Mouse (Mus musculus) T-helper 1 cell (primary cell): Measurements from ENCODE around the gene Disp2.

Source experiments
- in situ Hi-C: fragments of 300-600 bp; cut with MboI, MseI; formaldehyde crosslinking; loops from one replicate; pipeline ENCODE4 v1.15.1; 2025; ENCODE audit warnings: high pct_unique_total_duplicates

The Disp2 gene

GRCm38 (mm10) chr2:118779504-118780480 lies at the start of gene Disp2:
Gene Disp2, plus strand, starts transcription at chr2:118779719.
- in situ Hi-C loops = no loop called here

GRCm38 (mm10) chr2:118729816-118730621 lies 49.5 kb upstream of the Disp2 start:
- in situ Hi-C loops = no loop called here

- in situ Hi-C loops = no loop called here
These were observed 49.0 kb upstream of the Disp2 start for GRCm38 (mm10) chr2:118730622-118730915.

- in situ Hi-C loops = no loop called here
These were observed 47.5 kb upstream of the Disp2 start for GRCm38 (mm10) chr2:118731981-118732380.

- in situ Hi-C loops = no loop called here
These were observed 46.2 kb upstream of the Disp2 start for GRCm38 (mm10) chr2:118733341-118733740.

GRCm38 (mm10) chr2:118740341-118740740 lies 39.2 kb upstream of the Disp2 start:
- in situ Hi-C loops = no loop called here

- in situ Hi-C loops = no loop called here
These were observed 38.3 kb upstream of the Disp2 start for GRCm38 (mm10) chr2:118741183-118741582.

- in situ Hi-C loops = no loop called here
These were observed 36.1 kb upstream of the Disp2 start for GRCm38 (mm10) chr2:118743261-118743943.

- in situ Hi-C loops = no loop called here
These were observed 34.9 kb upstream of the Disp2 start for GRCm38 (mm10) chr2:118744621-118745020.

- in situ Hi-C loops = no loop called here
These were observed 34.2 kb upstream of the Disp2 start, which contains the start of gene Inafm2 for GRCm38 (mm10) chr2:118745232-118745884. Gene Inafm2, plus strand, starts transcription at chr2:118745758.

- in situ Hi-C loops = no loop called here
These were observed 33.3 kb upstream of the Disp2 start for GRCm38 (mm10) chr2:118745915-118746901.

GRCm38 (mm10) chr2:118747301-118747960 lies 32.1 kb upstream of the Disp2 start:
- in situ Hi-C loops = no loop called here

- in situ Hi-C loops = no loop called here
These were observed 30.1 kb upstream of the Disp2 start for GRCm38 (mm10) chr2:118749341-118749884.

GRCm38 (mm10) chr2:118750476-118750875 lies 29.0 kb upstream of the Disp2 start:
- in situ Hi-C loops = no loop called here

GRCm38 (mm10) chr2:118751896-118752791 lies 27.4 kb upstream of the Disp2 start:
- in situ Hi-C loops = no loop called here

- in situ Hi-C loops = no loop called here
These were observed 26.8 kb upstream of the Disp2 start for GRCm38 (mm10) chr2:118752792-118753108.

GRCm38 (mm10) chr2:118754143-118754542 lies 25.4 kb upstream of the Disp2 start:
- in situ Hi-C loops = no loop called here

- in situ Hi-C loops = loop anchor here (5.0 kb wide), 1 partner anchor 118 kb away; no protein-coding TSS in a partner anchor
These were observed 24.1 kb upstream of the Disp2 start for GRCm38 (mm10) chr2:118755407-118755806.
